Mouse (Mus musculus) forebrain, embryonic 13.5 days (tissue): ENCODE measurements at regions not wholly inside any gene's neighbourhood (a gene's known extent, or its start where the extent isn't known, plus 50 kb on each side); places are given as distances from the start of the nearest gene placed in this dataset.

Experiments used
- ATAC-seq: fragments of 200-750 bp; cut with Nextera tagmentation; 2 replicates; pipeline ENCODE4 v1.8.0; 2017
- H3K27ac ChIP-seq: fragments of 300-500 bp; sonication (generic); 2 replicates; pipeline ENCODE4 v1.5.1; 2015; ENCODE audit warnings: inconsistent platforms, mild to moderate bottlenecking, moderate library complexity
- H3K27me3 ChIP-seq: fragments of 300-500 bp; sonication (generic); 2 replicates; pipeline ENCODE4 v1.6.1; 2015; ENCODE audit warnings: mild to moderate bottlenecking, inconsistent platforms
- H3K36me3 ChIP-seq: fragments of 300-500 bp; sonication (generic); 2 replicates; pipeline ENCODE4 v1.6.1; 2015; ENCODE audit warnings: mild to moderate bottlenecking, inconsistent platforms; ENCODE audit not compliant: poor library complexity, severe bottlenecking
- H3K4me1 ChIP-seq: fragments of 300-500 bp; sonication (generic); 2 replicates; pipeline ENCODE4 v1.6.1; 2015; ENCODE audit warnings: inconsistent platforms
- H3K4me2 ChIP-seq: fragments of 300-500 bp; sonication (generic); 2 replicates; pipeline ENCODE4 v1.6.1; 2015; ENCODE audit warnings: inconsistent platforms, mild to moderate bottlenecking, moderate library complexity
- H3K4me3 ChIP-seq: fragments of 300-500 bp; sonication (generic); 2 replicates; pipeline ENCODE4 v1.5.1; 2015; ENCODE audit warnings: mild to moderate bottlenecking, inconsistent platforms
- H3K9ac ChIP-seq: fragments of 300-500 bp; sonication (generic); 2 replicates; pipeline ENCODE4 v1.6.1; 2015; ENCODE audit warnings: mild to moderate bottlenecking, inconsistent platforms
- H3K9me3 ChIP-seq: fragments of 300-500 bp; sonication (generic); replicated peaks from 2 replicates; pipeline ENCODE4 v1.6.1; 2016; ENCODE audit warnings: inconsistent platforms
- WGBS: fragments of 180-500 bp; shearing (Covaris S2); methylation state at CpG from one replicate; pipeline ENCODE4 v1.1.7; 2015; 5-methylcytosine and 5-hydroxymethylcytosine counted together

- Histone ChIP-seq H3K9ac (no peak overlapping the region), H3K4me1 (no peaks in the 10 kb centered on the region), H3K27me3 (no peaks in the 10 kb centered on the region), H3K4me2 (no peak overlapping the region), H3K9me3 (no peaks in the 10 kb centered on the region), H3K36me3 (no peaks in the 10 kb centered on the region), H3K27ac (no peak overlapping the region), H3K4me3 (no peak overlapping the region)
- WGBS = 88% methylated on average over 4 of the region's 4 CpGs
- ATAC-seq = no peak
Measured at GRCm38 (mm10) chr11:45219239-45219638, 602.1 kb downstream of the Ebf1 start.

GRCm38 (mm10) chr11:45222021-45222420 lies 604.9 kb downstream of the Ebf1 start:
- Histone ChIP-seq H3K36me3 (no peaks in the 10 kb centered on the region), H3K9ac (no peak overlapping the region), H3K4me3 (no peak overlapping the region), H3K27me3 (no peaks in the 10 kb centered on the region), H3K4me1 (no peaks in the 10 kb centered on the region), H3K9me3 (no peaks in the 10 kb centered on the region), H3K4me2 (no peak overlapping the region), H3K27ac (no peak overlapping the region)
- peak; percentile 58 for ATAC-seq
- WGBS = 63% methylated on average over 3 of the region's 3 CpGs

GRCm38 (mm10) chr11:45235476-45236412 lies 616.1 kb upstream of the Clint1 start:
- no peak overlapping the region for H3K4me3 ChIP-seq
- no peak overlapping the region for H3K27ac ChIP-seq
- no peak for ATAC-seq
- H3K4me1 ChIP-seq = no peaks in the 10 kb centered on the region
- 89% methylated on average over 6 of the region's 6 CpGs for WGBS
- H3K9ac ChIP-seq = no peak overlapping the region
- H3K4me2 ChIP-seq = no peak overlapping the region
- H3K27me3 ChIP-seq = no peaks in the 10 kb centered on the region
- no peaks in the 10 kb centered on the region for H3K36me3 ChIP-seq
- no peaks in the 10 kb centered on the region for H3K9me3 ChIP-seq

- H3K9ac ChIP-seq = no peak overlapping the region
- no peaks in the 10 kb centered on the region for H3K4me1 ChIP-seq
- no peaks in the 10 kb centered on the region for H3K9me3 ChIP-seq
- 87% methylated on average over 4 of the region's 4 CpGs for WGBS
- no peak for ATAC-seq
- no peak overlapping the region for H3K4me3 ChIP-seq
- no peaks in the 10 kb centered on the region for H3K27me3 ChIP-seq
- no peak overlapping the region for H3K4me2 ChIP-seq
- H3K27ac ChIP-seq = no peak overlapping the region
- H3K36me3 ChIP-seq = no peaks in the 10 kb centered on the region
Measured at GRCm38 (mm10) chr11:45237056-45237455, 614.8 kb upstream of the Clint1 start.

- no peak overlapping the region for H3K4me2 ChIP-seq
- H3K27me3 ChIP-seq = no peaks in the 10 kb centered on the region
- ATAC-seq = no peak
- no peak overlapping the region for H3K4me3 ChIP-seq
- WGBS = 68% methylated on average over 5 of the region's 5 CpGs
- H3K27ac ChIP-seq = no peak overlapping the region
- no peak overlapping the region for H3K9ac ChIP-seq
- H3K9me3 ChIP-seq = no peaks in the 10 kb centered on the region
- no peaks in the 10 kb centered on the region for H3K4me1 ChIP-seq
- no peaks in the 10 kb centered on the region for H3K36me3 ChIP-seq
Measured at GRCm38 (mm10) chr11:45239044-45239443, 612.8 kb upstream of the Clint1 start.

- no peak overlapping the region for H3K4me2 ChIP-seq
- H3K4me1 ChIP-seq = no peaks in the 10 kb centered on the region
- H3K36me3 ChIP-seq = no peaks in the 10 kb centered on the region
- ATAC-seq = no peak
- no peaks in the 10 kb centered on the region for H3K9me3 ChIP-seq
- no peak overlapping the region for H3K27ac ChIP-seq
- no peaks in the 10 kb centered on the region for H3K27me3 ChIP-seq
- H3K4me3 ChIP-seq = no peak overlapping the region
- H3K9ac ChIP-seq = no peak overlapping the region
- WGBS = 74% methylated on average over 3 of the region's 3 CpGs
Measured at GRCm38 (mm10) chr11:45240419-45240818, 611.4 kb upstream of the Clint1 start.

- Histone ChIP-seq H3K4me1 (no peaks in the 10 kb centered on the region), H3K27me3 (no peaks in the 10 kb centered on the region), H3K4me2 (no peak overlapping the region), H3K36me3 (no peaks in the 10 kb centered on the region), H3K9ac (no peak overlapping the region), H3K4me3 (no peak overlapping the region), H3K27ac (no peak overlapping the region), H3K9me3 (no peaks in the 10 kb centered on the region)
- WGBS = 74% methylated on average over 10 of the region's 10 CpGs
- no peak for ATAC-seq
Measured at GRCm38 (mm10) chr11:45241671-45242070, 610.2 kb upstream of the Clint1 start.

- 88% methylated on average over 2 of the region's 2 CpGs for WGBS
Measured at GRCm38 (mm10) chr11:45244796-45245195, 607.1 kb upstream of the Clint1 start.

GRCm38 (mm10) chr11:45256019-45256418 lies 595.8 kb upstream of the Clint1 start:
- no peak overlapping the region for H3K4me3 ChIP-seq
- H3K4me2 ChIP-seq = no peak overlapping the region
- ATAC-seq = no peak
- no peaks in the 10 kb centered on the region for H3K36me3 ChIP-seq
- H3K9me3 ChIP-seq = peaks cover 5% of the 10 kb centered on the region; the same call in 1 of the 2 replicates
- no peak overlapping the region for H3K27ac ChIP-seq
- no peak overlapping the region for H3K9ac ChIP-seq
- H3K27me3 ChIP-seq = no peaks in the 10 kb centered on the region
- peaks cover 5% of the 10 kb centered on the region; the same call in 1 of the 2 replicates for H3K4me1 ChIP-seq

More at GRCm38 (mm10) chr11:45244796-45245195, 607.1 kb upstream of the Clint1 start:
- Histone ChIP-seq H3K36me3 (no peaks in the 10 kb centered on the region), H3K4me3 (no peak overlapping the region), H3K27ac (no peak overlapping the region), H3K9me3 (no peaks in the 10 kb centered on the region), H3K27me3 (no peaks in the 10 kb centered on the region), H3K4me1 (no peaks in the 10 kb centered on the region), H3K9ac (no peak overlapping the region), H3K4me2 (no peak overlapping the region)
- ATAC-seq = no peak

GRCm38 (mm10) chr11:45262198-45262597 lies 589.7 kb upstream of the Clint1 start:
- H3K4me2 ChIP-seq = no peak overlapping the region
- no peak overlapping the region for H3K4me3 ChIP-seq
- no peaks in the 10 kb centered on the region for H3K9me3 ChIP-seq
- no peaks in the 10 kb centered on the region for H3K27me3 ChIP-seq
- H3K36me3 ChIP-seq = no peaks in the 10 kb centered on the region
- 89% methylated on average over 7 of the region's 7 CpGs for WGBS
- H3K27ac ChIP-seq = no peak overlapping the region
- no peak overlapping the region for H3K9ac ChIP-seq
- no peak for ATAC-seq
- no peaks in the 10 kb centered on the region for H3K4me1 ChIP-seq

GRCm38 (mm10) chr11:45264001-45264400 lies 587.9 kb upstream of the Clint1 start:
- ATAC-seq = no peak
- Histone ChIP-seq H3K36me3 (no peaks in the 10 kb centered on the region), H3K9ac (no peak overlapping the region), H3K4me3 (no peak overlapping the region), H3K27ac (no peak overlapping the region), H3K9me3 (no peaks in the 10 kb centered on the region), H3K27me3 (no peaks in the 10 kb centered on the region), H3K4me1 (no peaks in the 10 kb centered on the region), H3K4me2 (no peak overlapping the region)
- WGBS = 42% methylated on average over 3 of the region's 3 CpGs

GRCm38 (mm10) chr11:45265171-45265988 lies 586.5 kb upstream of the Clint1 start:
- WGBS = 85% methylated on average over 17 of the region's 17 CpGs
- Histone ChIP-seq H3K4me3 (no peak overlapping the region), H3K27ac (no peak overlapping the region), H3K27me3 (no peaks in the 10 kb centered on the region), H3K9ac (no peak overlapping the region), H3K4me2 (no peak overlapping the region), H3K9me3 (no peaks in the 10 kb centered on the region), H3K4me1 (no peaks in the 10 kb centered on the region), H3K36me3 (no peaks in the 10 kb centered on the region)
- no peak for ATAC-seq
